Mouse (Mus musculus) midbrain, embryonic 10.5 days (tissue): ENCODE measurements around the gene Zfp354b. TPM values are rescaled to one million over a fixed set of nuclear protein-coding genes. Genes with fewer than 3 reads are reported as not detected.

Experiments used
- DNase-seq: peaks from one replicate; pipeline ENCODE4 v3.0.0-alpha.2; 2017; ENCODE audit warnings: low spot score
- H3K27ac ChIP-seq: fragments of 300-500 bp; sonication (generic); replicated peaks from 2 replicates; pipeline ENCODE4 v1.5.1; 2016; ENCODE audit warnings: mild to moderate bottlenecking
- H3K27me3 ChIP-seq: fragments of 300-500 bp; sonication (generic); 2 replicates; pipeline ENCODE4 v1.6.1; 2016; ENCODE audit warnings: low read depth, mild to moderate bottlenecking; ENCODE audit not compliant: poor library complexity, severe bottlenecking
- H3K36me3 ChIP-seq: fragments of 300-500 bp; sonication (generic); 2 replicates; pipeline ENCODE4 v1.6.1; 2016; ENCODE audit warnings: mild to moderate bottlenecking, moderate library complexity
- H3K4me1 ChIP-seq: fragments of 300-500 bp; sonication (generic); 2 replicates; pipeline ENCODE4 v1.6.1; 2016
- H3K4me3 ChIP-seq: fragments of 300-500 bp; sonication (generic); 2 replicates; pipeline ENCODE4 v1.5.1; 2016; ENCODE audit warnings: mild to moderate bottlenecking, moderate library complexity
- H3K9me3 ChIP-seq: fragments of 300-500 bp; sonication (generic); replicated peaks from 2 replicates; pipeline ENCODE4 v1.6.1; 2016; ENCODE audit warnings: mild to moderate bottlenecking
- WGBS: fragments of 180-500 bp; shearing (Covaris S2); methylation state at CpG from one replicate; pipeline ENCODE4 v1.1.7; 2016; 5-methylcytosine and 5-hydroxymethylcytosine counted together
- polyA plus RNA-seq: library from polyadenylated mRNA; unstranded; fragments of >200 nt; fragmentation: Nextera tagmentation; extraction: Ambion mirVana; gene quantifications from 2 replicates; pipeline ENCODE4 v1.2.1, GENCODE M21; 2016

Gene Zfp354b
- polyA plus RNA-seq, 1 experiment from 2014 or later, result 0.74 TPM

GRCm38 (mm10) chr11:50915671-50916320, 15.6 kb downstream of the Zfp354b start, which contains the start of gene Zfp2:
TSS of gene Zfp2 (minus strand) at chr11:50916165.
- peak within 1 kb of the TSS; percentile 98 for H3K27ac ChIP-seq
- peaks cover 34% of the 10 kb centered on the region for H3K9me3 ChIP-seq
- no peaks in the 10 kb centered on the region for H3K27me3 ChIP-seq
- H3K4me1 ChIP-seq, result no peaks in the 10 kb centered on the region
- peaks cover 45% of the 10 kb centered on the region for H3K36me3 ChIP-seq
- peak; percentile 92 for DNase-seq
- under 1% methylated on average over 47 of the region's 47 CpGs for WGBS
- H3K4me3 ChIP-seq, result peak within 1 kb of the TSS; percentile 92

GRCm38 (mm10) chr11:50914461-50914860, 17.0 kb downstream of the Zfp354b start:
- DNase-seq, result no peak

GRCm38 (mm10) chr11:50913301-50913700, 18.1 kb downstream of the Zfp354b start:
- Histone ChIP-seq H3K27ac (no peak overlapping the region), H3K27me3 (no peaks in the 10 kb centered on the region), H3K36me3 (peaks cover 70% of the 10 kb centered on the region), H3K4me3 (no peak overlapping the region), H3K4me1 (peaks cover 4% of the 10 kb centered on the region; the same call in 1 of the 2 replicates), H3K9me3 (peaks cover 44% of the 10 kb centered on the region)
- 92% methylated on average over 1 of the region's 1 CpGs for WGBS
- DNase-seq, result no peak

More at GRCm38 (mm10) chr11:50914461-50914860, 17.0 kb downstream of the Zfp354b start:
- Histone ChIP-seq H3K27ac (no peak overlapping the region), H3K9me3 (peaks cover 44% of the 10 kb centered on the region), H3K4me3 (no peak overlapping the region), H3K27me3 (no peaks in the 10 kb centered on the region), H3K4me1 (no peaks in the 10 kb centered on the region), H3K36me3 (peaks cover 58% of the 10 kb centered on the region)
- WGBS, result 88% methylated on average over 3 of the region's 3 CpGs

- DNase-seq, result no peak
- 95% methylated on average over 5 of the region's 5 CpGs for WGBS
- Histone ChIP-seq H3K27me3 (no peaks in the 10 kb centered on the region), H3K9me3 (peaks cover 81% of the 10 kb centered on the region), H3K27ac (no peak overlapping the region), H3K36me3 (peaks cover 100% of the 10 kb centered on the region), H3K4me3 (no peak overlapping the region), H3K4me1 (peaks cover 4% of the 10 kb centered on the region; the same call in 1 of the 2 replicates)
Observed at GRCm38 (mm10) chr11:50908136-50908535, 23.3 kb downstream of the Zfp354b start.

- Histone ChIP-seq H3K9me3 (peaks cover 90% of the 10 kb centered on the region), H3K4me3 (no peak overlapping the region), H3K27ac (no peak overlapping the region), H3K4me1 (no peaks in the 10 kb centered on the region), H3K27me3 (no peaks in the 10 kb centered on the region), H3K36me3 (peaks cover 50% of the 10 kb centered on the region)
- no peak for DNase-seq
- 76% methylated on average over 1 of the region's 1 CpGs for WGBS
Observed at GRCm38 (mm10) chr11:50897359-50897758, 34.1 kb downstream of the Zfp354b start.

- Histone ChIP-seq H3K4me3 (no peak overlapping the region), H3K27ac (no peak overlapping the region), H3K27me3 (no peaks in the 10 kb centered on the region), H3K36me3 (peaks cover 2% of the 10 kb centered on the region; the same call in 1 of the 2 replicates), H3K4me1 (peaks cover 6% of the 10 kb centered on the region), H3K9me3 (peaks cover 47% of the 10 kb centered on the region)
- DNase-seq, result no peak
- WGBS, result 54% methylated on average over 2 of the region's 2 CpGs
Observed at GRCm38 (mm10) chr11:50892441-50892840, 39.0 kb downstream of the Zfp354b start.

- peaks cover 8% of the 10 kb centered on the region for H3K9me3 ChIP-seq
- peak; percentile 90 for DNase-seq
- H3K27me3 ChIP-seq, result no peaks in the 10 kb centered on the region
- H3K27ac ChIP-seq, result peak within 1 kb of the TSS; percentile 88
- H3K36me3 ChIP-seq, result peaks cover 32% of the 10 kb centered on the region
- peak within 1 kb of the TSS; percentile 62 for H3K4me3 ChIP-seq
- peaks cover 19% of the 10 kb centered on the region for H3K4me1 ChIP-seq
- WGBS, result 7% methylated on average over 26 of the region's 26 CpGs
Observed at GRCm38 (mm10) chr11:50887390-50888128, 43.9 kb downstream of the Zfp354b start, which contains the start of gene Zfp454. TSS of gene Zfp454 (minus strand) at chr11:50887651.

GRCm38 (mm10) chr11:50886933-50887293, 44.5 kb downstream of the Zfp354b start:
- DNase-seq, result no peak
- peaks cover 38% of the 10 kb centered on the region for H3K36me3 ChIP-seq
- H3K27ac ChIP-seq, result peak overlapping the region; percentile 88
- 0 out of 2 replicates have a peak, but pooled peaks cover 3% of the 10 kb centered on the region for H3K9me3 ChIP-seq
- H3K27me3 ChIP-seq, result no peaks in the 10 kb centered on the region
- WGBS, result 29% methylated on average over 10 of the region's 10 CpGs
- peaks cover 19% of the 10 kb centered on the region for H3K4me1 ChIP-seq
- peak overlapping the region; percentile 62 for H3K4me3 ChIP-seq

- no peaks in the 10 kb centered on the region for H3K27me3 ChIP-seq
- peaks cover 44% of the 10 kb centered on the region for H3K36me3 ChIP-seq
- peaks cover 19% of the 10 kb centered on the region for H3K4me1 ChIP-seq
- 0 out of 2 replicates have a peak, but pooled peaks cover 3% of the 10 kb centered on the region for H3K9me3 ChIP-seq
- DNase-seq, result peak; percentile 19
- 52% methylated on average over 8 of the region's 8 CpGs for WGBS
- peak overlapping the region; percentile 88 for H3K27ac ChIP-seq
- H3K4me3 ChIP-seq, result peak overlapping the region; percentile 62
Observed at GRCm38 (mm10) chr11:50886231-50886932, 45.1 kb downstream of the Zfp354b start.

- no peaks in the 10 kb centered on the region for H3K27me3 ChIP-seq
- H3K4me1 ChIP-seq, result peaks cover 19% of the 10 kb centered on the region
- peaks cover 4% of the 10 kb centered on the region; the same call in 1 of the 2 replicates for H3K9me3 ChIP-seq
- peaks cover 70% of the 10 kb centered on the region for H3K36me3 ChIP-seq
- no peak for DNase-seq
- H3K4me3 ChIP-seq, result no peak overlapping the region
- H3K27ac ChIP-seq, result no peak overlapping the region
- WGBS, result 88% methylated on average over 3 of the region's 3 CpGs
Observed at GRCm38 (mm10) chr11:50883756-50884155, 47.7 kb downstream of the Zfp354b start.

- no peaks in the 10 kb centered on the region for H3K27me3 ChIP-seq
- no peaks in the 10 kb centered on the region for H3K4me1 ChIP-seq
- H3K4me3 ChIP-seq, result no peak overlapping the region
- 90% methylated on average over 3 of the region's 3 CpGs for WGBS
- H3K9me3 ChIP-seq, result peaks cover 46% of the 10 kb centered on the region
- no peak for DNase-seq
- H3K36me3 ChIP-seq, result peaks cover 100% of the 10 kb centered on the region
- H3K27ac ChIP-seq, result no peak overlapping the region
Observed at GRCm38 (mm10) chr11:50878641-50879040, 52.8 kb downstream of the Zfp354b start.
